Mouse (Mus musculus) lung, postnatal 0 days (tissue): ENCODE measurements at regions not wholly inside any gene's neighbourhood (a gene's known extent, or its start where the extent isn't known, plus 50 kb on each side); places are given as distances from the start of the nearest gene placed in this dataset.
A peak's percentile ranks its signal among the peaks of the same experiment; 100 is the strongest.

Experiments used
- ATAC-seq: fragments of 200-750 bp; cut with Nextera tagmentation; 2 replicates; pipeline ENCODE4 v1.8.0; 2017; ENCODE audit warnings: moderate library complexity
- DNase-seq: peaks from one replicate; pipeline ENCODE4 v3.0.0-alpha.2; 2016; ENCODE audit warnings: low spot score
- H3K27ac ChIP-seq: fragments of 300-500 bp; sonication (generic); 2 replicates; pipeline ENCODE4 v1.5.1; 2014; ENCODE audit warnings: antibody characterized with exemption, mild to moderate bottlenecking, low read length, mixed read lengths
- H3K27me3 ChIP-seq: fragments of 300-500 bp; sonication (generic); replicated peaks from 2 replicates; pipeline ENCODE4 v1.6.1; 2014; ENCODE audit warnings: low read length, mixed read lengths; ENCODE audit not compliant: insufficient read depth
- H3K36me3 ChIP-seq: fragments of 300-500 bp; sonication (generic); 2 replicates; pipeline ENCODE4 v1.6.1; 2014; ENCODE audit warnings: low read length, mixed read lengths; ENCODE audit not compliant: insufficient read depth
- H3K4me1 ChIP-seq: fragments of 300-500 bp; sonication (generic); 2 replicates; pipeline ENCODE4 v1.6.1; 2014; ENCODE audit warnings: antibody characterized with exemption, low read depth, low read length, mixed read lengths; ENCODE audit not compliant: insufficient read depth
- H3K4me2 ChIP-seq: fragments of 300-500 bp; sonication (generic); replicated peaks from 2 replicates; pipeline ENCODE4 v1.6.1; 2014; ENCODE audit warnings: low read depth, mild to moderate bottlenecking, low read length, moderate library complexity, mixed read lengths
- H3K4me3 ChIP-seq: fragments of 300-500 bp; sonication (generic); 2 replicates; pipeline ENCODE4 v1.5.1; 2014; ENCODE audit warnings: low read depth, low read length
- H3K9ac ChIP-seq: fragments of 300-500 bp; sonication (generic); replicated peaks from 2 replicates; pipeline ENCODE4 v1.6.1; 2014; ENCODE audit warnings: low read depth, mild to moderate bottlenecking
- H3K9me3 ChIP-seq: fragments of 300-500 bp; sonication (generic); 2 replicates; pipeline ENCODE4 v1.6.1; 2016; ENCODE audit warnings: low read length, mixed read lengths
- CTCF ChIP-seq: IDR thresholded peaks from 2 replicates; pipeline ENCODE4 v1.5.1; 2016; ENCODE audit warnings: antibody characterized with exemption, mild to moderate bottlenecking
- EP300 ChIP-seq: IDR thresholded peaks from 2 replicates; pipeline ENCODE4 v1.6.1; 2016; ENCODE audit warnings: antibody characterized with exemption, mild to moderate bottlenecking, control low read depth
- WGBS: fragments of 180-500 bp; shearing (Covaris S2); extraction: QIAGEN DNeasy Blood & Tissue Kit; methylation state at CpG from one replicate; pipeline ENCODE4 v1.1.7; 2014; 5-methylcytosine and 5-hydroxymethylcytosine counted together

DNA sequence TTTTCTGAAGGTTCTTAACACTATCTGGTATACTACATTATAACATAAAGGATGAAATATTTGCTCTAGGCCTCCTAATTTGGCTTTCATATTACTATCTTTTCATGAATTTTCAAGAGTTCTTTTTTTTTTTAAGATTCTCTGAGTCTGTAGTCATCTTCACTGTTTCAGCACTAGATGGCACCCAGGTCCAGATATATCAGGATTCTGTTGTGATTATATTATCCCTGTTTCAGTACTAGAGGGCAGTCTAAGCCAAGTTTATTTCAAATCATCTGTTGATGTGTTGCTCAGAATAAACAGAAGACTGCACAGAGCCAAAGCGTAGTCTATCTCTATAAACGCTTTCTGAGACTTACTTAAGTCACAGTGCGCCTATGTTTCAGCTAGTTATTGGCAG lies 1760.2 kb upstream of the Acvr2a start:
- ATAC-seq: no peak
- Histone ChIP-seq H3K4me2 (no peak overlapping the region), H3K9me3 (no peaks in the 10 kb centered on the region), H3K9ac (no peak overlapping the region), H3K4me3 (no peak overlapping the region), H3K27me3 (no peaks in the 10 kb centered on the region), H3K4me1 (no peaks in the 10 kb centered on the region), H3K27ac (no peak overlapping the region), H3K36me3 (no peaks in the 10 kb centered on the region)
- TF ChIP-seq CTCF (no peak), EP300 (no peak)
- no peak for DNase-seq
- 92% methylated on average over 3 of the region's 3 CpGs for WGBS

- no peaks in the 10 kb centered on the region for H3K27me3 ChIP-seq
- H3K4me2 ChIP-seq: no peak overlapping the region
- H3K9ac ChIP-seq: no peak overlapping the region
- TF ChIP-seq EP300: no peak
- TF ChIP-seq CTCF: no peak
- no peak overlapping the region for H3K27ac ChIP-seq
- DNase-seq (no peak), ATAC-seq (no peak)
- H3K4me3 ChIP-seq: no peak overlapping the region
- no peaks in the 10 kb centered on the region for H3K9me3 ChIP-seq
- H3K4me1 ChIP-seq: no peaks in the 10 kb centered on the region
- H3K36me3 ChIP-seq: no peaks in the 10 kb centered on the region
Observed at GRCm38 (mm10) chr2:47074191-47074590, 1739.7 kb upstream of the Acvr2a start.

DNA sequence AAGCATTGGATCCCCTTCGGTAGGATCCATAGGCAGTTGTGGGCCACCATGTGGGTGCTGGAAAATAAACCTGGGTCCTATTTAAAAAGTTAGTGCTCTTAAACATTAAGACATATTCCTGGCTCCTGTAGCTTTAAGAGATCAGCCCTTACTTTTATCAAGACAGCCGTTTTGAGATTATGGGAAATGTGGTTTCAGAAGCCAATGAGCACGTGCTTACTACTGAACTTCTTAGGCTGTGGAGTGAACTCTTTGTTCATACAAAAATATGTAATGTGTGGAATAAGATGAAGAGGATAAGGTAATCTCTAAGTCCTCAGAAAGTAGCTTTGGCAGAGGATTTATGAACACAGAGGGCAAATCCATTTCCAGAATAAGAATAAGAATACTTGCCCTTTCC lies 1738.7 kb upstream of the Acvr2a start:
- WGBS: 73% methylated on average over 3 of the region's 3 CpGs

DNA sequence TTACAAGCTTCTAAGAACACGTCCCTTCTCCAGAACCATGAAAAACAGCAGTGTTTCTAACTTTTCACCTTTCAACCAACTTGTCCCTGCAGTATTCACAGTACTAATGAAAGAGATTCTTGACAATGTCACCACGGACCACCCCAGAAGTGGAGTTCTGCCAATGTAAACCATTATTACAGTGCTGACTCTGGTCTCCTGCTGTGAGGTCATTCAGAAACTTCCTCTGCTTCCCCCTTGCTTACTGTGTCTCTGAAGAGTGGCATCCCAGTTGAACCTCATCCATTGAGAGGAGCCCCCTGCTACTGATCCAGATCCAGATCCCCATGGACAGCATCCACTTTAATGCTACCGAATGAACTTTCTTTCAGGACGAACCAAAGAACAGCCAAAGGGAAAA lies 1725.3 kb upstream of the Acvr2a start:
- ATAC-seq (peak; percentile 35; the same call in 1 of the 2 replicates), DNase-seq (peak; percentile 27)
- no peaks in the 10 kb centered on the region for H3K36me3 ChIP-seq
- WGBS: 29% methylated on average over 4 of the region's 4 CpGs
- no peaks in the 10 kb centered on the region for H3K4me1 ChIP-seq
- H3K4me2 ChIP-seq: no peak overlapping the region
- no peaks in the 10 kb centered on the region for H3K27me3 ChIP-seq
- H3K9me3 ChIP-seq: no peaks in the 10 kb centered on the region
- H3K9ac ChIP-seq: no peak overlapping the region
- no peak overlapping the region for H3K27ac ChIP-seq
- H3K4me3 ChIP-seq: no peak overlapping the region
- TF ChIP-seq EP300: no peak
- no peak for TF ChIP-seq CTCF

More for the DNA sequence above, 1738.7 kb upstream of the Acvr2a start:
- ATAC-seq (no peak), DNase-seq (no peak)
- Histone ChIP-seq H3K4me1 (no peaks in the 10 kb centered on the region), H3K27me3 (no peaks in the 10 kb centered on the region), H3K4me3 (no peak overlapping the region), H3K36me3 (no peaks in the 10 kb centered on the region), H3K9ac (no peak overlapping the region), H3K9me3 (no peaks in the 10 kb centered on the region), H3K27ac (no peak overlapping the region), H3K4me2 (no peak overlapping the region)
- no peak for TF ChIP-seq EP300
- no peak for TF ChIP-seq CTCF

- Histone ChIP-seq H3K36me3 (no peaks in the 10 kb centered on the region), H3K4me3 (no peak overlapping the region), H3K27me3 (no peaks in the 10 kb centered on the region), H3K27ac (no peak overlapping the region), H3K9ac (no peak overlapping the region), H3K4me1 (no peaks in the 10 kb centered on the region), H3K4me2 (no peak overlapping the region), H3K9me3 (no peaks in the 10 kb centered on the region)
- WGBS: 29% methylated on average over 3 of the region's 3 CpGs
- ATAC-seq: no peak
- no peak for DNase-seq
- TF ChIP-seq EP300: no peak
- TF ChIP-seq CTCF: no peak
Observed at GRCm38 (mm10) chr2:47095993-47096392, 1717.9 kb upstream of the Acvr2a start.

DNA sequence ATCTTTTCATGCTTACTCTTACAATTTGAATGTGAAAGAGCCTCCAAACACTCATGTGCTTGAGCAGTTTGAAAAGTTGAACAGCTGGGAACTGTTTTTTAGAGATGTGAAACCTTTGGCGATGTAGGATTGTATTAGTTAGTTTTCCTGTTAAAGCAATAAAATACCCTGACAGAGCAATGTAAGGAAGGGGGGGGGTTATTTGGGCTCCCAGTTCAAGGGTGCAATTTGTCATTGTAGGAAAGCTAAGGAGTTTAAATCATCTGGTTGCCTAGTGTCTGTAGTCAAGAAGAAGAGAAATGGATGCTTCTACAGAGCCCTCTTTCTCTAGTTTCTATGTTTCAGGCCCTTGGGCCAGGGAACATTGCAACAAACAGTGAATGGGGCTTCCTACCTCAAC lies 1674.5 kb upstream of the Acvr2a start:
- H3K27me3 ChIP-seq: no peaks in the 10 kb centered on the region
- no peak overlapping the region for H3K27ac ChIP-seq
- no peaks in the 10 kb centered on the region for H3K9me3 ChIP-seq
- H3K4me1 ChIP-seq: no peaks in the 10 kb centered on the region
- H3K4me2 ChIP-seq: no peak overlapping the region
- no peaks in the 10 kb centered on the region for H3K36me3 ChIP-seq
- ATAC-seq: no peak
- no peak overlapping the region for H3K4me3 ChIP-seq
- WGBS: 54% methylated on average over 1 of the region's 1 CpGs
- no peak overlapping the region for H3K9ac ChIP-seq
- TF ChIP-seq EP300: no peak
- TF ChIP-seq CTCF: no peak
- DNase-seq: no peak
